38 mouse cellular contexts compared by ENCODE assay signal in genomic region chrX:152805317-152805716, GRCm38 (mm10). TPM values are rescaled to one million over a fixed set of nuclear protein-coding genes. Genes with fewer than 3 reads are reported as not detected.
"Had no signal": no experiment of that assay in that cellular context is flagged by ENCODE, and none has a peak within 500 bp of the region (broad histone marks: within the 10 kb centered on the region; RNA-seq: fewer than 3 reads in every experiment).

No protein-coding gene starts in this region.

- H3K4me2 ChIP-seq: limb, embryonic 12.5 days; limb, embryonic 13.5 days; limb, embryonic 15.5 days; liver, embryonic 11.5 days; liver, embryonic 12.5 days; liver, embryonic 13.5 days; liver, embryonic 15.5 days; lung, embryonic 14.5 days; lung, embryonic 15.5 days; midbrain, embryonic 11.5 days; midbrain, embryonic 12.5 days; midbrain, embryonic 13.5 days; midbrain, embryonic 15.5 days; neural tube, embryonic 12.5 days had no signal

- DNase-seq: left cerebral cortex, postnatal 4 days; liver; liver, embryonic 13.5 days; liver, postnatal 0 days; lung, adult 18-20 months; lung, adult 2 months; lung, embryonic 14.5 days; lung, postnatal 10 days; lung, postnatal 14 days; lung, postnatal 36 days; lung, postnatal 4 days; midbrain, embryonic 14.5 days had no signal

- H3K9ac ChIP-seq: limb, embryonic 12.5 days; limb, embryonic 13.5 days; limb, embryonic 15.5 days; liver, embryonic 12.5 days; liver, embryonic 13.5 days; liver, embryonic 14.5 days; liver, embryonic 15.5 days; liver, postnatal 0 days; lung, embryonic 14.5 days; lung, embryonic 15.5 days; midbrain, embryonic 12.5 days; midbrain, embryonic 13.5 days; midbrain, embryonic 15.5 days; neural tube, embryonic 12.5 days had no signal

- H3K27me3 ChIP-seq: limb, embryonic 15.5 days; liver, embryonic 13.5 days; liver, embryonic 15.5 days; lung, embryonic 15.5 days; neural tube, embryonic 12.5 days had no signal

- H3K36me3 ChIP-seq: limb, embryonic 10.5 days; limb, embryonic 12.5 days; limb, embryonic 13.5 days; limb, embryonic 15.5 days; liver, embryonic 12.5 days; liver, embryonic 13.5 days; liver, embryonic 15.5 days; lung, embryonic 15.5 days; midbrain, embryonic 10.5 days; midbrain, embryonic 12.5 days; midbrain, embryonic 13.5 days; midbrain, embryonic 15.5 days; neural tube, embryonic 12.5 days had no signal

- H3K27ac ChIP-seq: limb, embryonic 10.5 days; limb, embryonic 12.5 days; limb, embryonic 13.5 days; limb, embryonic 15.5 days; liver, embryonic 12.5 days; liver, embryonic 13.5 days; liver, embryonic 14.5 days; liver, embryonic 15.5 days; lung, embryonic 15.5 days; macrophage; midbrain, embryonic 10.5 days; midbrain, embryonic 12.5 days; midbrain, embryonic 13.5 days; midbrain, embryonic 15.5 days; neural tube, embryonic 12.5 days had no signal

- H3K4me1 ChIP-seq: limb, embryonic 10.5 days; limb, embryonic 12.5 days; limb, embryonic 13.5 days; limb, embryonic 15.5 days; liver, embryonic 12.5 days; liver, embryonic 13.5 days; liver, embryonic 15.5 days; lung, embryonic 15.5 days; megakaryocyte, embryonic 14.5 days; midbrain, embryonic 10.5 days; midbrain, embryonic 12.5 days; midbrain, embryonic 13.5 days; midbrain, embryonic 15.5 days; neural tube, embryonic 12.5 days had no signal

- H3K4me3 ChIP-seq: limb, embryonic 10.5 days; limb, embryonic 12.5 days; limb, embryonic 13.5 days; limb, embryonic 15.5 days; liver, embryonic 12.5 days; liver, embryonic 13.5 days; liver, embryonic 15.5 days; lung, embryonic 15.5 days; megakaryocyte, embryonic 14.5 days; midbrain, embryonic 10.5 days; midbrain, embryonic 12.5 days; midbrain, embryonic 13.5 days; midbrain, embryonic 15.5 days; myocyte; neural tube, embryonic 12.5 days had no signal

- H3K9me3 ChIP-seq: limb, embryonic 10.5 days; limb, embryonic 12.5 days; limb, embryonic 13.5 days; limb, embryonic 15.5 days; liver, embryonic 12.5 days; liver, embryonic 13.5 days; liver, embryonic 15.5 days; lung, embryonic 15.5 days; megakaryocyte, embryonic 14.5 days; midbrain, embryonic 10.5 days; midbrain, embryonic 12.5 days; midbrain, embryonic 13.5 days; midbrain, embryonic 15.5 days; neural tube, embryonic 12.5 days had no signal

RNA-seq across cellular contexts. Expression of gene Gpr143, which starts 23.6 kb away (rescaled TPM):
- total RNA-seq: liver, adult 2 months; megakaryocyte progenitor cell, adult 5-6 weeks; megakaryocyte, adult 5-6 weeks; megakaryocyte-erythroid progenitor cell, adult 5-6 weeks; midbrain, postnatal 0 days; monocyte, adult 5-6 weeks had no signal
- polyA plus RNA-seq: limb, embryonic 11.5 days; liver, adult 2 months; liver, embryonic 11.5 days; liver, embryonic 13.5 days; macrophage; neural tube, embryonic 11.5 days had no signal

RNA-seq across cellular contexts. Expression of gene Shroom2, which starts 36.1 kb away (rescaled TPM):
- total RNA-seq: megakaryocyte-erythroid progenitor cell, adult 5-6 weeks; monocyte, adult 5-6 weeks had no signal
- polyA plus RNA-seq: macrophage had no signal
